Mouse (Mus musculus): ENCODE measurements around the gene Adamtsl3.

Adamtsl3 gene

DNA sequence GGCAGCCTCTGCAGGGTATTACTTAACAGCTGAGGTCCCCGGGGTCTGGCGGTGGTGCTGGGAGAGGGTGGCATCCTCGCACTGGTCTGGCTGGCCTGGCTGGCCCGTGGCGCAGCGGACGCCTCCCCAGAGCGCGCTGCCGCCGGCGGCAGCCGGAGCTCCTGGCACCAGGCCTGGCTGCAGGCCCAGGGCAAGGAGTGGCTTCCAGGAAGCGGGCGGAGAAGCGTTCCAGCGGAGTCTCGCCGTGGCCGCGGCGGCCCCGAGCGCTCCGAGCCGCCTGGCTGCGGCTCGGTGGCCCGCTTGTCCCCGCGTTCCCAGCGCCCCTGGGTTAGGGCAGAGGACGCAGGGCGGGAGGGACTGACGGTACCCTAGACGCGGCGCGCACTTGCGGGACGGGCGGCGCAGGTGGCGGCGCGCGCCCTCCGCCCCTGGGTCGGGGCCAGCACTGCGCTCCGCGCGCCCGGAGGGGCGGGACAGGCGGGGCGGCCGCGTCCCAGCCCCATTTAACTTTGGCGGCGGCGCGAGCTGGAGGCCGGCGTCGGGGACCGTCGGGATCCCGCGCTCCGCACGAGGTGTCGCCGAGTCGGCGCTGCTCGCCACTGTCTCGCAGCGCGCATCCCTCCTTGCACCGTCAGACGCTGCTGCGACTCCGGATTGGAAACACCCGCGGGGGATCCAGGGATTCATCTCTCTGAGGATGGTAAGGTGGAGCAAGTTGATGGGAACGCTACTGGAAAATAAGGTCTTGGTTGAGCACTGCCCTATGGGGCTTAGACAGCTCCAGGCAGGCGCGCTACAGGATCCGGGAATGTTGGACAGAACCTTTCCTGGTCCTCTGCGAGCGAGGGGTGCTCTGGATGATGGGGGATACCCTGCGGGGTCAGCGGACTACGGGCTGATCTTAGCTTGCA lies at the start of gene Adamtsl3:
Gene Adamtsl3, plus strand, starts transcription at position 484 of the 911 bp plus-strand sequence.
- in situ Hi-C loops (cut with MboI) = no loop called here

DNA sequence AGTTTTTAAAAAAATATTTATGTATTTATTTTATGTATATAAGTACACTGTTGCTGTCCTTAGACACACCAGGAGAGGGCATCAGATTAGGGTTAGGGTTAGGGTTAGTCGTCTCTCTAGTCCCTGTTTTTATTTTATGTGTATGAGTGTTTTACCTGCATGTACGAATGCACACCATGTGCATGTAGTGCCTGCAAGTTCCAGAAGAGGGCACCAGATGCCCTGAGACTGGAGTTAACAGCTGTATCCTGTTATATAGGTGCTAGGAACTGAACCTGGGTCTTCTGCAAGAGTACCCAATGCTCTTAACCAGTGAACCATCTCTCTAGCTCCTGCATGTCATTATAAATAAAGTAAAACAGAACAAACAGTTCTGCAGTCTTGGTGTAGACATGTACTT lies 48.3 kb upstream of the Adamtsl3 start:
- in situ Hi-C loops (cut with MboI) = no loop called here

DNA sequence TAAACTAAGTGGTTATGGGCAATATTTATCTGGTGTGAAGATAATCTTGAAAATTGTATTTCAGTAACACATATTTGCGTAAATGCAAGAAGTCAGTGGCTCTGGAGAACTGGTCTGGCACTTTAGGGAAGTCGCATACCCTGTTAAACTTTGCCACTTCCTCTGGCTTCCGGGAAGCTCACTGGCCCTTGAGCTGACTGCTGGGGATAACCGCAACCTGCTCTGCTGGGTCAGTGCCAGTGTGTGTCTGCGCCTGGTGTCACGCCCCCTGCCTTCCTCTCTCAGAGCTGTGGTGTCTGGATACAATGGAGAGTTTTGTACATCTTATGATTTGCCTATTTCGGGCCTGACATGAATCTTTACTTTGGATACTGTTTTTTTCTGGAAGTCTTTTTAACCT lies 42.1 kb upstream of the Adamtsl3 start:
- in situ Hi-C loops (cut with MboI) = no loop called here

GRCm38 (mm10) chr7:82294083-82294482 lies 41.4 kb upstream of the Adamtsl3 start:
- in situ Hi-C loops (cut with MboI) = no loop called here

- in situ Hi-C loops (cut with MboI) = no loop called here
Observed at GRCm38 (mm10) chr7:82294611-82295010, 40.9 kb upstream of the Adamtsl3 start.

DNA sequence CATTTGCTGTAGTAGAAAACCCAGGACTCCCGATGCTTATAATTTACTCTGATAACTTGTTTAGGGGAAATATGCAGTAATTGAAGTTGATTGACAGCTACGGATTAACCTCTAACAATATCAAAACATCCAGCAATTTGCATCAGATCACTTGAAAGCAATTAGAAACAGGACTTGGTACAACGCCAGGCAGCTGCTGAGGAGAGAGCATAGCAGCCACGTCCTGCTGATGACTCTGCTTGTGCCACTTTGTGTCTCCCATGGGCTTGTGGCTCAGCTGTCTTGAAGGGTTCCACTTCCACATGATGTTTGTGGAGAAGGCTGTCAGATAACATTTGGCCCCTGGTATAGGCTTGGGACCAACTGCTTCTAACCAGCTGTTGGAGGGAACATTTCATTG lies 27.1 kb upstream of the Adamtsl3 start:
- in situ Hi-C loops (cut with MboI) = no loop called here

GRCm38 (mm10) chr7:82318515-82318914 lies 17.0 kb upstream of the Adamtsl3 start:
- in situ Hi-C loops (cut with MboI) = no loop called here

DNA sequence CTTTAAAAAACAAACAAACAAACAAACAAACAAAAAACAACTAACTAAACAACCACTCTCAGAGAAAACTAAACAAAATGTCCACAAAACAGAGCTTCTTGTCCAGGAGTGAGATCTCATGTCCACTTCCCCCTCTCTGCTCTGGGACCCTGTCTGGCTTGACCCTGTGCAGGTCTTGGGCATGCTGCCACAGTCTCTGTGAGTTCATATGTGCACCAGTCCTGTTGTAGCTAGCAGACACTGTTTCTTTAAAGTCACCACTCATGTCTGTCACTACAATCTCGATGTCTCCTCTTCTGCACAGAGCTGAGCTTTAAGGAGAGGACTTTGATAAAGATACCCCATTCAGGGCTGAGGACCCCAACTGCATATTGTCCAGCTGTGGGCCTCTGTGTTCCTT lies 8.9 kb upstream of the Adamtsl3 start:
- in situ Hi-C loops (cut with MboI) = no loop called here

- in situ Hi-C loops (cut with MboI) = no loop called here
Observed at GRCm38 (mm10) chr7:82327201-82327600, 8.3 kb upstream of the Adamtsl3 start.

DNA sequence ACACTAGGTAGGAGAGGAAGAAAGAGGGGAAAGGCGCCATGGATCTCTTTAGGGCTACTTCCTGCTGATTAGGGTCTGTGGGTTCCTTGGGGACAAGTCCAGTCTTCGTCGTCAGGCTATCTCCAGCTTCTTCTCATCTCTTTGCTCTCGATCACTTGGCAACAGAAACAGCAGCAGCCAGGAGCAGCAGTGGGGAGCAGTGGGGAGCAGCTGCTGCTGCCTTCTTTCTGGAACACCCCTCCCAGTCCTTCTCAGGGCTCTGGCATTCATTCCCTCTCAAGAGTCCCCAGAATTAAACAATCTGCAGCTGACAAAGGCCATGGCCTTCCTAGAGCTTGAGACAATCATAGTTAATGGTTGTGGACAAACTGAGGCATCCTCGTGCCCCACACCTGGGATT lies 7.6 kb upstream of the Adamtsl3 start:
- in situ Hi-C loops (cut with MboI) = no loop called here

DNA sequence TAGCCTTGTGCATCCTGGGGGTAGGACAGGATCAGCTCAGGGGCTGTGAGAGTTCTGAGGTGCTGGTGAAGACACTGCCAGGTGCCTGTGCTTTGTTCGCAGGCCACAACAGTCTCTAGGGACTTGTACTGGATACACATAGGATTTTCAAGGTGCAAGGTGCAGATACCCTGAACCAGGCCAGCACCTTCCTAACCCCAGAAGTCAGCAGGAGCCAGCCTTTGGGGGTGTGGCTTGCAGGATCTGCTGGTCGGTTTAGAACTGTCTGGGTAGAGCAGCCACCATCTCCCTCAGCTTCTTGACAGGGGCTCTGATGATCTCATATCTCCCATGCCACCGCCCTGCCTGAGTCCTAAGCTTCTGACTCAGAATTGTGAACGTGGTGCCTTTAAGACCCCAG lies 5.7 kb upstream of the Adamtsl3 start:
- in situ Hi-C loops (cut with MboI) = no loop called here

DNA sequence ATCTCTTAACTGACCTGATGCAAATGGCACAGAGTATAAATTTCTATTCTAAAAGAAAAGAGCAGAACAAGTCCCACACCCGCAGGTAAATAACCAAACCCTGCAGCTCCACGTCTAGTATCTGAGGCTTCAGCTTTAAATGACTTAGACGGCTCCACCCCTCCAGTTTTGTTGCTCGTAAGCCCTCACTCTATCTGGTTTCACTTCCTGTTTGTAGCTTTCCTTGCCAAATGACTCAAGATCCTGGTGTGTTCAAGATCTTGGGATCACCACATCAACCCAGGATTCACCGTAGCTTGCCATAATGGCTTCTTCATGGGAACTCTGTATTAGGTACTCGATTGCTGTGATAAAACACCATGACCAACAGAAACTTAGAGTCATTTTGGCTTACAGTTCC lies 4.6 kb upstream of the Adamtsl3 start:
- in situ Hi-C loops (cut with MboI) = no loop called here

DNA sequence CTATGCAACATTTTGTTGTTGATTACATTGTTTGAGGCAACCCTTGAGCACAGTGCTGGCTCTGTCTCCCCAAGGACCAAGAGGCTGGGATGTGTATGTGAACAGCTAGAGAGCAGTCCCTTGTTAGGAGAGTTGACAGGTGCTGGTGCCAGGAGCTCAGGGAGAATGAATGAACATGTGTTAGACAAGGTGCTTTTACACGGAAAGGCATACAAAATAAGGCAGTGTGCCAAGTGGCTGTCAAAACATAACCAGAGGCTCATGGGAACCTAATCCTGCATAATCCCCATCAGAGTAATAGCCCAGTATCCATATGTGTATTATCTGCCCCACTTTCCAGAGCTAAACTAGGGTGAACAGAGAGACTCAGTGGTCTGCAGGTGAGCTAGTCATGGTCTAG lies 1.5 kb upstream of the Adamtsl3 start:
- in situ Hi-C loops (cut with MboI) = no loop called here

- in situ Hi-C loops (cut with MboI) = no loop called here
Observed at GRCm38 (mm10) chr7:82336132-82336531, 638 bp downstream of the Adamtsl3 start.

DNA sequence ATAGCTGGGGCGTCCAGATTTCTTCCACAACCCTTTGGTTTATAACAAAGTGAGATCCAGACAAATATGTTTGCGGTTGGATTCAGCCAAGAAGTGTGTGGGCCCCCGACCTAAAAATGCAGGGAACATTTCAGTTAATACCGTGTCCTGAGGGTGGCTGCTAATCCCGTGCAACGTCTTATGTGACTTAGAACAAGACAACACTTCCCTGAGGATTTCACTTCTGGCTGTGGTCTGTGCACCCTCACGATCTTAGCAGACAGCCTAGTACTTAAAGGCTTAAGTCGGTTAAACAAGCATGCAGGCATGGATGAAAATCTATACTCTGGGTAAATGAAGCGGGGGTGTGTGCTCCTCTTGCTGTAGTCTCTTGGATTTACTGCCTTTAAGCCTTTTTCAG lies 2.6 kb downstream of the Adamtsl3 start:
- in situ Hi-C loops (cut with MboI) = no loop called here

- in situ Hi-C loops (cut with MboI) = no loop called here
Observed at GRCm38 (mm10) chr7:82338532-82338931, 3.0 kb downstream of the Adamtsl3 start.

DNA sequence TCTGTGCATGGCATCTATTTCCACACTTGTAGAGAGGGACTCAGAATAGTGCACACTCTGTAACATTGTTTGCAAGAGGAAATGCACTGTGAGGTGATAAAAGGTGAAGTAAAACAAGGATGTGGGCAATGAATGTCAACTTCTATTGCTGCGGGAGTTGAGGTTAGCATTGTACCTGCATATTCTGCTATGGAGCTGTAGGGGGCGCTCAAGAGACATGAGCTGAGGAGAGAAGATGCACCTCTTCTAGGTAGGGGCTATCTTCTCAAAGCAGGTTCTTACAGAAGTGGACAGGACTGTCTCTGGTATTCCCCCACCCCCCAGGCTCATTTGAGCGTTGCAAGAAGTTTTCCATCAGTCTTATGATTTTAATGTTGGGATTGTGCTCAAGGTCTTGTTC lies 3.7 kb downstream of the Adamtsl3 start:
- in situ Hi-C loops (cut with MboI) = no loop called here

GRCm38 (mm10) chr7:82341476-82341875 lies 6.0 kb downstream of the Adamtsl3 start:
- in situ Hi-C loops (cut with MboI) = no loop called here

DNA sequence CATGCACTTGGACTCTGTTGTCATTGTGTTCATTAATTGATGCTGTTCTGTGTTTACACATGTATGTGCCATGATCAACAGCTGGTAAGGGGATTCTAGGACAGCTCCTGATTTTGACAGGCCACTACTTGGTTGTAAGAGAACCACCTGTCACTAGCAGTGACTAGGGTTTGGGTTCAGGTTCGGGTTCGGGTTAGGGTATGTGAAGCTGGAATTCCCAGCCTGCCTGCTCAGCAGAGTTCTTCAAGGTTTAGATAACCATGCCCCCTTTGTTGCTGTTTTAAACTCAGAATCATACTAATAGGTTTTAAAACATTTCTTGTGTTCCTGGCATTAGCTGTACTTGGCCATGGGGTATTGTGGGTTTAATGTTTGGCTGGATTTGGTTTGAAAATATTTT lies 11.2 kb downstream of the Adamtsl3 start:
- in situ Hi-C loops (cut with MboI) = no loop called here

GRCm38 (mm10) chr7:82349796-82350195 lies 14.3 kb downstream of the Adamtsl3 start:
- in situ Hi-C loops (cut with MboI) = no loop called here

DNA sequence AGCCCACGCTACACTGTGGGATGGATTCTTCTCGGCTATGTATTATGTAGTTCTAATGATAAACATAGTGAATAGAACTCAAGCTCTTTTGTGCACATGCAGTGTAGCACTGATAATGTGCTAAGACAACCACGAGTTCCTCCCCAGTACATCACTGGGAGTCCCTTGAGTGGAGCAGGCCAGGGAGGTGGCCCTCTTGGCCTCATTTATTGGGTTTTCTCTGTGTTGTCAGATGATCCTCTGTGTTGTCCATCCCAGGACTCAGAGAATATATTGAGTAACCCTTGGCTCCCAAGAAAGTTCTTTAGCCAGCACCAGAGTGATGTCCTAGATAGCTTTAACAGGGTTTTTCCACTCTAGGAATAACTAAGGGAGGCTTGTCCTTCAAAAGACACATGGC lies 14.9 kb downstream of the Adamtsl3 start:
- in situ Hi-C loops (cut with MboI) = no loop called here

DNA sequence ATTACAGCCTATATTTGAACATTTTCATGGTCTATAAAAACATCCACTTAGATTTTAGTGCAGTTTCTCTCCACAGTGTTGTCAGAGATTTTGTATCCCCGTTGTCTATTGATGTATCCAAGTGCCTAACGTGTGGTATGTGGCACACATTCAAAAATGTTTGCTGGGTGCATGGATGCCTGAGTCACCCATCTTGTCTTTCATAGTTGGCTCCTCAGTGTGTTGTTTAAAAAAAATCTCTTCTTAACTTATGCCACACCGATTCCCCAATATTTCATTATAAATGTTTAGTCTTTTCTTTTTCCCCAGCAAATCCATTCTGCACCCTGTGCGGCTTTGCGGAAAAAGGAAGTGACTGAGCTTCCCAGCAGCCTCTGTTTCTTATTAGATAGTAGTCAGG lies 23.7 kb downstream of the Adamtsl3 start:
- in situ Hi-C loops (cut with MboI) = no loop called here

DNA sequence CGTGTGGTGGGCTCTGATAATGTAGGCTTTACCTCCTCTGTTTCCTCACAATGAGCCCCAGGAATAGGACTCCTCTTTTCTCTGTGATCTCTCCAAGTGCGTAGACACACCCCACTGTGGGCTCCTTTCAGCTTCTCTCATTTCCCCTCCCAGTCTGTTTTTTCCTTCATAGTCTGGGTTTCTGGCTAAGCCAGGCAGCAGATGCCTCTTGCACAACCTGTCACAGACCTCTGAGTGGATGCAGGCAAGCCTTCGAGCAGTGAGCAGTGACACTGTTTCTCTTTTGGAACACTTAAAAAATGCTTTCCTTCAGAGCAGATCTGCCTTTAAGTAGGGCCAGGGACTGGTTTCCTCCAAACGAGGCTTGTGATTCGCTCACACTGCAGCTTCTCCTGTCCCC lies 24.2 kb downstream of the Adamtsl3 start:
- in situ Hi-C loops (cut with MboI) = no loop called here

DNA sequence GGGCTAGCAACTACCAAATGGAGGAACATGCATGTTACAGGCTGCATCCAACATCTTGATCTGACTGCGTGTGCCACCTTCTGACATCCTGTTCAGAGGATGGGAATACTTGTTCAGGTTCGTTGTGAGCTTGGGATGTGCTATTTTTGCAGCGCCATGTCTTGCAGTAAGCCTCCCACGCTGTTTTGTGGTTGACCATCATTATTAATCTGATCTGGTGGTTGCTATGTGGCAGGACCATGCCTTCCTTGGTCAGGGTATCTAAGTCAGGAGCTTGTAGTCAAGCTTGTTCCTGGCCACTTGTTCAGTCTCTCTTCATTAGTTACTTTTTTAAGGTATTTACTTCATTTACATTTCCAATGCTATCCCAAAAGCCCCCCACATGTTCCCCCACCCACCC lies 24.7 kb downstream of the Adamtsl3 start:
- in situ Hi-C loops (cut with MboI) = no loop called here
